Mouse (Mus musculus) CD4-positive, CD25-positive, alpha-beta regulatory T cell, adult 4 months (primary cell): ENCODE data around the gene Fubp3. TPM values are rescaled to one million over a fixed set of nuclear protein-coding genes. Genes with fewer than 3 reads are reported as not detected.

Experiments used
- ATAC-seq: one replicate; pipeline ENCODE4 v1.8.0; 2017
- polyA plus RNA-seq, 2 experiments: library from polyadenylated mRNA; unstranded; fragments of 100-300 nt; shearing (Covaris generic); gene quantifications; one replicate each; pipeline ENCODE4 v1.2.1; 2017

Fubp3 gene
- polyA plus RNA-seq, 2 experiments from 2014 or later = 46.2 to 64.6 TPM

DNA sequence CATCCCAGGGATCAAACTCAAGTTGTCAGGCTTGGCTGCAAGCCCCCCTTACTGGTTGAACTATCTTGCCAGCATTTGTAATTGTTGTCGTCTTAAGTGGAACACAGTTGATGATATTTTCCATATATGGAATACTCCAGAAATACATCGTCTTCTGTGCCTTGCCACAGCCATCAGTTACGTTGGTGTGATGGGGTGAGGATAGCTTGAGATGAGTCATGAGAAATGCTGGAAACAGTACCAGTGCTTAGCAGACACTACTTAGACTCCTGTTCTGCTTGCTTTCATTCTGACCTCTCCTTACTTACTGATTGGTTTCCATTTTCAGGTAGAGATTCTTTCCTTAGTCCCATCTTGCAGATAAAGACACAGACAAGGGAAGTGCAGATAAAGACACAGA lies 61.1 kb downstream of the Fubp3 start:
- no peak for ATAC-seq

DNA sequence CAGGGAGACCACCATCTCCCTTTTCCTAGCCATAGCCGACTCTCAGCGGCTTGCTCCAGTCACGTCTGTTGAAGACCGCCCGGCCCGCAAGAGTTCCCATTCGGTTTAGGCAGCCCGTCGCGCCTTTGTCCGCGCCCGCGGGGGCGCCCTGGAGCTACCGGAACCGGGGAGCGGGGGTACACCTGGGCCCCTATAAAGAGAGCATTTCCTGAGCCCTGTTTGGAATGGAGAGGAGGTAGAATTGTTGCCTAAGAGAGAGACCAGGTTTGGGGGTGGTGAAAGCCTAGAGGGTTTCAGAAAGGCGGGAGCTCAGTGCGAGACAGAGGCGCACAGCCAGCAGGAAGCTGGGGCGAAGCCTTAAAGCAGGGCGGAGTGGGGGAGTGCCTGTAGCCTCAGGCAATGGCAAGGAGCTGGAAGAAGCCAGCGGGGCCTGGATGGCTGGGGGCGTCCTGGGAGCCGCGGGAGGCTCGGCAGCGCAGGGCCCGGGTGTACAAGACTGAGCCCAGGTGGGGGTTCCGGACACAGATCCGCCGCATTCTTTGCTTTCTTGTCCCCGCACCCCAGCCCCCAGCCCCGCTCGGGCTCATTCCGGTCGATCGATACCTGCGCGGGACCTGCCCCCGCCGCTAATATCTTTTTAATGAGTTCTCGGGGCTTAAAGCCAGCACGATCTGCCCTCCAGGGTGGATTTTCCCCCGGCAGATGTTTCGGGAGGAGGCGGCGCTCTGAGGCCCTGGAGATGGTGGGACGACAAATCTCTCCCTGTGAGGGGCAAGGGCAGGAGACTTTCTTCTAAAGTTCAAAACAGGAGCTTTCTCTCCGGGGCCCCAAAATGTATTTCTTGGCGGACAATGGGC lies 63.1 kb downstream of the Fubp3 start:
- ATAC-seq = no peak

DNA sequence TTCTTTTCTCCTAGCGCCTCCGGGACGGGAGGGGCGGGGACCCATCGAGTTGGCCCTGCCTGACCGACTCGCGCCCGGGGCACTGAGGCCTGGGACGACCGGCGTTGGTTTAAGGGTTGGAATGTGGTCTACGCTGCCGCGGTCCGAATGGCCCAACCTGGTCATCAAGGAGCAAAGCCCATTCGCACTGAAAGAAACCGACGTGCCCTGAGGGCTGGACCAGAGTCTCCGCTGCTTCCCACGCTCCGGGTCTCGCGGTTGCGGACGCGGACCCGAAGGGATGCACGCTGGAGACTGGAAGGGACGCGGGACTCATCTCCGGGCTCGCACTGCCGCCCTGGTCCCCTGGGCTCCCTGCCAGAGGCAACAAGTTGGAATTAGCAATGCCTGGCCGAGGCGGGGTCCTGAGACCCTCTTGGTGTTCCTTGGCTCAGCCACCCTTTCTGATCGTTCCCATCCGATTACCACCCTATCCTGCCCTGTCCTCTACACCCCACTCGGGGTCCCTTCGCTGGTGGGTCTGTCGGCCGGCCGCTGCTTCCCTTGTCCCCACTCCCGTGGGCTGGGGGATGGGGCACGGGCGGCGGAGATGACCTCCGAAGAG lies 63.8 kb downstream of the Fubp3 start:
- ATAC-seq = no peak

DNA sequence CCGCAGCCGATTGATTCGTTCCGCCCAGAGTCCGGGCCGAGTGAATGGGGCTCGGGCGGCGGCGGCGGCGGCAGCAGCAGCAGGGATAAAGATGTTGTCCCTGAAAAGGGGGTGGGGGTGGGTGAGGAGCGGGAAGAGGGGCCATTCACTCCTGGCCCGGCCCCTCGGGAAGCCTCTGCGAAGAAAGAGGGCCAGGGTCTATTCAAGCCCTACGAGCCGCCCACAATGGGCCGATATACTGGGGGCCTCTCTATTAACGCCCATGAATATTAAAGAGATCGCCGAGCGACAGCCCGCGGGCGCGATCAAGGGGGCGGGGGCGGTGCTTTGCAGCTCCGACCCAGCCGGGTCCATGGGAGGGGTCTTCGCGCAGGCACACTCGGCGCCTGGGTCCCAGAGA lies 64.3 kb downstream of the Fubp3 start:
- ATAC-seq = no peak

DNA sequence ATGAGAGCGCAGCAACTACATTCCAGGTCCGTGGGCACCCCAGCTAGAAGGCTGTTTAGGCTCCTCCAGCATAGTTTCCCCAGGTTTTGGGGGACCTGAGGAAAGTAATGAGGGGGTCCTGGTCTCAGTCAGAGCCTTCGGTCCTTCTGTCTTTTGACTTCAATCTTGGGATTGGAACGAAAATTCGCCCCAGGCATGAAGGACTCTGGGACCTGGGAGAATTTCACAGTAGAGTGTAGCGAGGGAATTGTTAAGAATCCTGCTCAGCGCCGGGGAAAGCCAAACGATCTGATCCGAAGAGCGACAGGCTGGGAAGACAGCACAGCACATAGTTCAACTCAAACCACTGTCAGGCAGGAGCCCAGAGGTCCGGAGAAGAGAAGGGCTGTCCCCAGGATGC lies 64.9 kb downstream of the Fubp3 start:
- ATAC-seq = no peak

DNA sequence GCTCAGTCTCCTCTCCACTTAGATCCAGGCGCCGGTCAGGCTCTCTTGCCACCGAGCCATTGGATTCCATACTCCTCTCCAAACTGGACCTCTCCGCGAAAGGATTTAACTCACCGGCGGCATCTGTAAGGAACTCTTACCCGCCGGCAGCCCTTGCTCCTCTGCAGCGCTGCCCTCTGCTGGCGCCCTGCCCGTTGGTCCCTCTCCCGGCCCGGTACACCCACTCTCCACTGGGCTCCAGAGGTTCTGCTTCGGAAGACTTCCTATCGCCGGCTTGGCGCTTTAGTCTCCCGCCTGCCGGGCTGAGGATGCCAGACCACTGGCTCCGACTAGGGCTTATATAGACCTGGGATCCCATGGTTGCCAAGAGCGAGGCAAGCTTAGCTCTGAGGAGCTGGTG lies 65.4 kb downstream of the Fubp3 start:
- no peak for ATAC-seq

DNA sequence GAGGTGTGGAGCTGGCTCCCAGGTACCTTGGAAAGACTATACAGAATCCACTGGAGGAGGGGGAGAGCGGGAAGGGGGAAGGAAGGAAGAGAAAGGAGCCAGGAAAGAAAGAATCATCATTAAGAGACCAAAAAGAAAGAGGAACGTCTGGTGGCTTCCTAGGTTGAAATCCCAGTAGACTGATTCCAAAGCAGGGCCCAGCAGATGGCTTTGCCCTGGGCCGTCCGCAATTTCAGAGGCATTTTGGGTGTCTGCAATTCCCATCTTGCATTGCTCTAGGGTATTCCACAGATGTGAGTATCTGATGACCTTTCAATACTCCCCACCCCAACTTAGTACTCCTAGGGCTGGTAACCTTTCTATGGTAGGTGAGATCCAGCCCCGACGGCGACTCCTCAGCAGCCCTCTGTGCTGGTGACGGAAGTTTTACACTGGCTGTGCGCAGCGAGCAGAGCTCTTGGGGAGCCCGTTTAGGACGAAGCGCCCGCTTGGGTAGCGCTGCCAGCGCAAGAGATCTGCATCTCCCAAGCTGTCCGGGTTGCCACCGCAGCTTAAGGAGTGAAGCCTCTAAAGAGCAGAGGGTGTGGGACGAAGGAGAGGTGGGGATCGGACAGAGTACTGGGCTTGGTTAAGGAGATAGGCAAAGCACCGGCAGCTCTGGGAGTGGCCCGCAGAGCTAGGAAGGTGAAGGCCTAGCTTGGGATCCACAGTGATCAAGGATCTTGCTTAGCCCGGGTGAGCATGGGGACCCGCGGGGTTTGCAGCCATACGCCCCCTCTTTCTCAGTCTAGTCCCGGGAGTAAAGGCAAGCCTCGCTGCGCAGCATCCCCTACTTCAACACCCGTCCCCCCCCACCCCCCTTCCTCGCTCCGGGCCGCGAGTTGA lies 66.4 kb downstream of the Fubp3 start:
- ATAC-seq = no peak

DNA sequence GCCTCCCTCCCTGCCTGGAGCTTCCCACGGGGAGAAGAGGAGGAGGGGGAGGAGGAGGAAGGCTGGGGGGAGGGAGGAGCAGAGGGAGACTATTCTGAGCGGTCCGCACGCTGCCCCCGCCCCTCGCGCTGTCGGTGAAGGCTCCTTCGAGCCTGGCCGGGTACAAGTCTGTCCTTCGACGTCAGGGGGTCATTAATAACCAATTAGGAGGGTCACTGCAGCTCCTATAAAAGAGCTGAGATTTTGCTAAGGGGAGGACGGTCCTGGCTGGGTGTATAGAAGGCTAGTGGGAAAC lies 67.0 kb downstream of the Fubp3 start:
- no peak for ATAC-seq

DNA sequence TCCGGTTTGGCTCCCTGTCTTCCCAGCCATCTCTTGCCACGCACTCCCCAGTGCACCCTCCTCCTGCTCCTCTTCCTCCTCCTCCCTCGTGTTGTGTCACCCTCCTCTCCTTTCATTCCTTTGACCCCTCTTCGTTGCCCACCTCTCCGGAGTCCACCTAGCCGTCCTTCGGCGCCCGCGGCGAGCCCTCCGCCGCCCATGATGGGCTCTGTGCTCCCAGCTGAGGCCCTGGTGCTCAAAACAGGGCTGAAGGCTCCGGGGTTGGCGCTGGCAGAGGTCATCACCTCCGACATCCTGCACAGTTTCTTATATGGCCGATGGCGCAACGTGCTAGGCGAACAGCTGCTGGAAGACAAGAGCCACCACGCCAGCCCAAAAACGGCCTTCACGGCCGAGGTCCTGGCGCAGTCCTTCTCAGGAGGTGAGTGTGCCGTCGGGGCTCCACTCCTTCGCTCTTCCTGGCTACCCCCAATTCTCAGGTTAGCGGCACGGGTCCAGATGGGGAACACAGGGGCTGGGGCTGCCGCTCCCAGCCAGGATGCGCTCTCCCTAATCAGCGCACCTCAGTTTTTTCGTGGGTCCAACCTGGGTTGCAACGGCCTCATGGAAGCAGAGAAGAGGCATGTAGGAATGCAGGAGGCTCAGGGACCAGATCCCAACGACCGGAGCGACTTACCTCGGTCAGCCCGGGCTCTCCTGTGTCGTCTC lies 67.6 kb downstream of the Fubp3 start, which contains the start of gene Prdm12:
Prdm12 (plus strand) TSS at position 137 of the 708 bp plus-strand sequence.
- no peak for ATAC-seq

DNA sequence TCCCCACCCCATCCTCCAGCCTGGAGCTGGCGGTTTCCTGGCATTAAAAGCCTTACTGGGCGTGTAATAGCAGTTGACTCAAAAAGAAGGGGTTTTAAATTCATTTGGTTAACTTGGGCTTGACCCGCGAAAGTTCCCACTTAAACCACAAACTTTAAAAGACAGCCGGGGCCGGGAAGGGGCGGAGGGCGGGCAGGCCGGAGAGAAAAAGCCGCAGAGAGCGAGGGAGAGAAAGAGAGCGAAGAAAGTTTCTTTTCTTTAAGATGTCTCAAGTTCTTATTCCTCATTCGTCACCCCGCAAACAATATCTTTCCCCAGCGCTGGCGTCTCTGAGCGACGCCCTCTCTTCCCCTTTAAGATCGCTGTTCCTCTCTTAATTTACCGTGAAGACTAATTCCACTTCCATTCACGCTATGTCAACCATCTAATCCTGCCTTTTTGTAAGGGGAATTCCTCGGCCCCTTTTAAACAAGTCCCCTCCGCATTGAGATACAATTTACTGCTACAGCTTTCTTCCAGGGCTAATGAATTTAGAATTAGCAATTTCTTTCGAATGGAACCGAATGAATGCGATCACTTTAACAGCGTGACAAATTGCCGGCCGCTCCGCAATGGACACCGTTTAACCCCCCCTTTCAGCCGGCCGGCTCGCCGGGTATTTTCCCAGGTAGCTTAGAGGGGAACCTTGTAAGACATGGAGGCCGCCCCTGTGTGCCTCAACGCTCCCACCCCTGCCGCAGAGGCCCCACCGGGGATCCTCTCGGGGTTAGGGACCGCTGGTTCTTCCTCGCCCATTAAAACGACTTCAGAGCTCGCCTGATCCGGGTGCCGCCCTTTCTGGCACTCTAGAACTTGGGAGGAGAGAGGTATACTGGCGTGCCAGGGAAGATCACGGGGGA lies 68.4 kb downstream of the Fubp3 start:
- ATAC-seq = no peak

DNA sequence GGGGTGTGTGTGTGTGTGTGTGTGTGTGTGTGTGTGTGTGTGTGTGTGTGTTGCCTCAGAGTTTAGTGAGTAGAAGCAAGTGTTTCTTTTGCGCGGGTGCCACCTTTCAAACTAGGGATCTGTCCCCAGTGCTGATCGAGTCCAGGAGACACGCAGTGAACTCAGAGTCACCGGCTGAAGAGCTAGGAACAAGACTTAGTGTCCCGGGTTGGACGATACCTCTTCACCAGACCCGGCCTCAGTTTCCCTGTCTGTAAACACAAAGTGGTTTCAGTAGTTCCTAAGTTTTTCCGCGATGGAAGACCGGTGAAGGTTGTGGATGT lies 69.0 kb downstream of the Fubp3 start:
- no peak for ATAC-seq

DNA sequence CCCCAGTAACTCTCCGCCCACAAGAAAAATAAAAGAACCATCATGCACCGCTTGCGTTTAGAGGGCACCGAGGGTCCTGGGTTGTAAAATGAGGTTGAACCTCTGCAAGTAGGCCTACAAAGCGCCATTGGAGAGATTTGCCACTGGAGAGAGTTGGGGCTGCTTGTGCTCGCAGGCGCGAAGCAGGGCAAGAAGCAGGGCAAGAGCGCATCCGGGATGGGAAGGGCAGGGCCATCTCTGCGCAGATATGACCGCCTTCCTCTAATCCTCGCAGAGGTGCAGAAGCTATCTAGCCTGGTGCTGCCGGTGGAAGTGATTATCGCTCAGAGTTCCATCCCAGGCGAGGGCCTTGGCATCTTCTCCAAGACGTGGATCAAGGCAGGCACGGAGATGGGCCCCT lies 69.5 kb downstream of the Fubp3 start:
- ATAC-seq = no peak

DNA sequence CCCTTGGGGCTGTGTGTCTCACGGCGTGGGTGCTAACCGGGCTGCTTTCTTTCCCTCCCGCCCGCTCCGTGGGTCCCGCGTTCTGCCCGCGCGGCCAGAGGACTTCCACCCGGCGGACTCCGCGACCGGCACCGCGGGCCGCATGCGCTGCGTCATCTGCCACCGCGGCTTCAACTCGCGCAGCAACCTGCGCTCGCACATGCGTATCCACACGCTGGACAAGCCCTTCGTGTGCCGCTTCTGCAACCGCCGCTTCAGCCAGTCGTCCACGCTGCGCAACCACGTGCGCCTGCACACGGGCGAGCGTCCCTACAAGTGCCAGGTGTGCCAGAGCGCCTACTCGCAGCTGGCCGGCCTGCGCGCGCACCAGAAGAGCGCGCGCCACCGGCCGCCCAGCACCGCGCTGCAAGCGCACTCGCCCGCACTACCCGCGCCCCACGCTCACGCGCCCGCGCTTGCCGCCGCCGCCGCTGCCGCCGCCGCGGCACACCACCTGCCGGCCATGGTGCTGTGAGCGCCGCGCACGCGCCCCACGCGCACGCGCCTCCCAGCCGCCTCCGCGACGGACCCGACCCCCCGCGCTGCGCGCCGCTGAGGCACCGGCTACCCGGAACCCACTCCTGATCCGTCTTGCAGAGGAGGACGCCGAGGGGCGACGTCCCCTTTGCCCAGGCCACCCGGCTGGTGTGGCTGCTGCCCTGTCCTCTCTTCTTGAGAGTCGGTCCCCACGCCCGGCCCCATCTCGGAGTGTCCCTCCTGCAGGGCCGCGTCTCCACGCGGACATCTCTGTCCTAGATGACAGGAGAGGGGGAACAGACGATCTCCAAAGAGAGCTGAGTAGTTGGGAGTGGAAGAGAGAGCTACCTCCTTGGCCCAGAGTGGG lies 81.8 kb downstream of the Fubp3 start:
- no peak for ATAC-seq

DNA sequence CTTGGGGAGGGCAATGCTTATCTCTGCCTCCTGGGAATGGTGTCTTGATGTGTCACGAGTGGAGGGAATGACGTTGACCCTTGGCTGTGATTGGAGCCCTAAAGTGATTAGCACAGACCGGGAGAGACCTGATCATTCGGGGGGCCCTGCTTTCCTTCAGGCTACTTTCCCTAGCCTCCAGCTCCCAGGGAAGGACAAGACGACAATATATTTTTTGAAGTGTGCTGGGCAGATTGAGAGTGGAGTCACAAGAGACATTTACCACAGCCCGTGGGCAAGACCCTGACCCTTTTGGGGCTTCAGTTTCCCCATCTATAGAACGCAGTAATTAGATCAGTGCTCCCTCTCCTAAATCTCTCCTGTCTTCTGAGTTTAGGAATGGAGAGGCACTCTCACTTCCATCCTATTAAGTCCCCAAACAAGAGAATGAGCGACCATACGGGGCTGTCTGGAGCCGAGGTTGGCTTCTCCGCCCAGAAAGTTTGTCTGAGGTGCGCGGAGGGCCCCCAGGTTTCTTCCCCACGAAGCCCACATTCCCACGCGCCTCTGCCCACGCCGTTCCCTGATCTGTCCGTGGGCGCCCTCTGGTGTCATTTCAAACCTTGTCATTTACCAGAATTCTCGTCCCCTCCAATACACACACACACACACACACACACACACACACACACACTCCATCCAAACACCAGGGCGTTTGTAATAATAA lies 82.6 kb downstream of the Fubp3 start:
- no peak for ATAC-seq

DNA sequence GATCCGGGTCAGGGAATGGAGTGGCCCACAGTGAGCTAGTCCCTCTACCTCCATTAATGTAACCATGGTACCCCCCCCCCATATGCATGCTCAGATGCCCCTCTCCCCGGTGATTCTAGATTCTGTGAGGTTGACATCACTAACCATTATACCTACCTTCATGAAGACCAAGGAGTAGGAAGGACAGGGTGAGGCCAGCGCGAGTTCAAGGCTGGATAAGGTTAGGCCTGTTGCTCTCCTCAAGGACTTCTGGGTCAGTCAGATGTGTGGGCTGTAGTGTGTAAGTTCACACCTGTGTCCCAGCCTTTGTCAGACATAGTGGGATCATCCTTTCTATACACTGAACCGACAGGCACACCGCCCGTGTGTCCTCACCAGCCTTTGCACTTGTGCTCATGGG lies 83.9 kb downstream of the Fubp3 start:
- no peak for ATAC-seq

DNA sequence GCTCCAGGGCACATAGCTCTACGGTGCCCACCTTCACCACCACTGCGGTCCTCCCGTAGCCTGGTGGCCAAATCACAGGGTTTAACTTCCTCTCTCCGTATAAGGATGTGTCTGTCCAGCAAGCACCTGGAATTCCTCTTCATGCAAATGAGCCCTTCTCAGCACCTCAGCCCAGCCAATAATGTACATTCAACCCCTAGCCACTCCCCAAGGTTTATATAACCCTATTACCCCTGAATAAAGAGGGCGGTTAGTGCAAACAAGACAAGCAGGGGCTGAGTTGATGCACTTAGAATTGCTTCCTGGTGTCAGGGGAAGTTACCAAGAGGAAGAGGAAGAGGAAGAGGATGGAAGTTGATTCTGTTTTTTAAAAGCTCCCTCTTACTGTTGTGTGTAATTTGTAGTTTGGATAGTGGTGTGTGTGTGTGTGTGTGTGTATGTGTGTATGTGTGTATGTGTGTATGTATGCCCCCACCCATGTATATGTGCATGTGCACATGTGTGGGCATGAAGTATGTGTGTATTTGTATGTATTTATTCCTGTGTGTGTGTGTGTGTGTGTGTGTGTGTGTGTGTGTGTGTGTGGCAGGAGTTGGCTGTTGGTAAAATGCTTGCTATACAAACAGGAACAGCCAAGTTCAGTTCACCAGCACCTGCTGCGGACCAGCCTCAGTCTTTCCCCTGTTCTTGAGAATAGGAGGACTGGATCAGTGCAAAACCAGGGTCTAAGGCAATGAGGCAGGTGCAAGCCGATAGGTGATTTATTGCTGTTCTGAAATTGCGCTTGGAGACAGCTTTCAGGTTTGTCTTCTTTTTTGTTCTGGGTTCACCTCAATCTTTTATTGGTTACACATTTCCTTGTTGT lies 90.7 kb downstream of the Fubp3 start:
- no peak for ATAC-seq

DNA sequence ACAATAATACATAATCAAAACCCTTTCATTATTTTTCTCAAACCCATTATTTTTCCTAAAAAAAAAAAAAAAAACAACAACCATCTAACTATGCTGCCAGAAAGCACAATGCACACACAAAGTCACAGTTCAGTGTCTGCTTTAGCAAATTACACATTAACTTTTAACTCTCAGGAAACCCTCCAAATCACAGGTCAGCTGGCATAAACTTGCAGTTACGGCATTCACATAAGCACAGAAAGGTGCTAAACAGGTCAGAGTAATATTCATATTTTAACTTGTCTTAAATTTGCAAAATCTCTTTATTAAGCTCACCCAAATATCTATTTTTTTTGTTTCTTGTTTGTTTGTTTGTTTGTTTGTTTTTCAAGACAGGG lies 91.3 kb downstream of the Fubp3 start:
- ATAC-seq = no peak
